Mouse (Mus musculus): Measurements from ENCODE around the gene Dzip1. TPM values are rescaled to one million over a fixed set of nuclear protein-coding genes. Genes with fewer than 3 reads are reported as not detected.

The Dzip1 gene
- polyA plus RNA-seq, 1 experiment: 54.6 TPM

GRCm38 (mm10) chr14:118846834-118847233 lies 78.4 kb downstream of the Dzip1 start:
- H3K4me1 ChIP-seq (ENCODE audit: control insufficient read depth, insufficient read depth, low read length): 0 out of 2 replicates have a peak, but pooled peaks cover 2% of the 10 kb centered on the region
- no peak overlapping the region for H3K4me3 ChIP-seq (ENCODE audit: insufficient read depth, low read length)
- H3K27ac ChIP-seq (ENCODE audit: insufficient read depth, low read length): no peak overlapping the region
- no peak for TF ChIP-seq CTCF (IDR thresholded peaks at IDR 0.05; ENCODE audit: borderline replicate concordance, insufficient read depth, low read length)
- no peak for TF ChIP-seq POLR2A (IDR thresholded peaks at IDR 0.05; ENCODE audit: low read depth, low read length)

GRCm38 (mm10) chr14:118842353-118842752 lies 82.9 kb downstream of the Dzip1 start:
- TF ChIP-seq POLR2A (IDR thresholded peaks at IDR 0.05; ENCODE audit: low read depth, low read length) (no peak), CTCF (IDR thresholded peaks at IDR 0.05; ENCODE audit: borderline replicate concordance, insufficient read depth, low read length) (no peak)
- Histone ChIP-seq H3K27ac (ENCODE audit: insufficient read depth, low read length) (no peak overlapping the region), H3K4me3 (ENCODE audit: insufficient read depth, low read length) (no peak overlapping the region), H3K4me1 (ENCODE audit: control insufficient read depth, insufficient read depth, low read length) (no peaks in the 10 kb centered on the region)

GRCm38 (mm10) chr14:118840027-118840426 lies 85.2 kb downstream of the Dzip1 start:
- no peak overlapping the region for H3K27ac ChIP-seq (ENCODE audit: insufficient read depth, low read length)
- H3K4me3 ChIP-seq (ENCODE audit: insufficient read depth, low read length): no peak overlapping the region
- TF ChIP-seq POLR2A (IDR thresholded peaks at IDR 0.05; ENCODE audit: low read depth, low read length): no peak
- no peak for TF ChIP-seq CTCF (IDR thresholded peaks at IDR 0.05; ENCODE audit: borderline replicate concordance, insufficient read depth, low read length)
- H3K4me1 ChIP-seq (ENCODE audit: control insufficient read depth, insufficient read depth, low read length): no peaks in the 10 kb centered on the region

- H3K4me3 ChIP-seq (ENCODE audit: insufficient read depth, low read length): no peak overlapping the region
- no peaks in the 10 kb centered on the region for H3K4me1 ChIP-seq (ENCODE audit: control insufficient read depth, insufficient read depth, low read length)
- no peak for TF ChIP-seq CTCF (IDR thresholded peaks at IDR 0.05; ENCODE audit: borderline replicate concordance, insufficient read depth, low read length)
- no peak for TF ChIP-seq POLR2A (IDR thresholded peaks at IDR 0.05; ENCODE audit: low read depth, low read length)
- no peak overlapping the region for H3K27ac ChIP-seq (ENCODE audit: insufficient read depth, low read length)
These were observed 85.8 kb downstream of the Dzip1 start for GRCm38 (mm10) chr14:118839416-118839815.

GRCm38 (mm10) chr14:118838556-118839120 lies 86.6 kb downstream of the Dzip1 start:
- Histone ChIP-seq H3K4me3 (ENCODE audit: insufficient read depth, low read length) (no peak overlapping the region), H3K27ac (ENCODE audit: insufficient read depth, low read length) (no peak overlapping the region), H3K4me1 (ENCODE audit: control insufficient read depth, insufficient read depth, low read length) (no peaks in the 10 kb centered on the region)
- no peak for TF ChIP-seq POLR2A (IDR thresholded peaks at IDR 0.05; ENCODE audit: low read depth, low read length)
- TF ChIP-seq CTCF (IDR thresholded peaks at IDR 0.05; ENCODE audit: borderline replicate concordance, insufficient read depth, low read length): no peak

GRCm38 (mm10) chr14:118836754-118837153 lies 88.5 kb downstream of the Dzip1 start:
- Histone ChIP-seq H3K4me1 (ENCODE audit: control insufficient read depth, insufficient read depth, low read length) (no peaks in the 10 kb centered on the region; the same call in 1 of the 2 replicates), H3K4me3 (ENCODE audit: insufficient read depth, low read length) (no peak overlapping the region), H3K27ac (ENCODE audit: insufficient read depth, low read length) (no peak overlapping the region)
- no peak for TF ChIP-seq POLR2A (IDR thresholded peaks at IDR 0.05; ENCODE audit: low read depth, low read length)
- no peak for TF ChIP-seq CTCF (IDR thresholded peaks at IDR 0.05; ENCODE audit: borderline replicate concordance, insufficient read depth, low read length)

- TF ChIP-seq CTCF (IDR thresholded peaks at IDR 0.05; ENCODE audit: borderline replicate concordance, insufficient read depth, low read length): no peak
- no peak for TF ChIP-seq POLR2A (IDR thresholded peaks at IDR 0.05; ENCODE audit: low read depth, low read length)
- no peak overlapping the region for H3K27ac ChIP-seq (ENCODE audit: insufficient read depth, low read length)
- no peak overlapping the region for H3K4me3 ChIP-seq (ENCODE audit: insufficient read depth, low read length)
- no peaks in the 10 kb centered on the region; the same call in 1 of the 2 replicates for H3K4me1 ChIP-seq (ENCODE audit: control insufficient read depth, insufficient read depth, low read length)
These were observed 89.1 kb downstream of the Dzip1 start for GRCm38 (mm10) chr14:118836145-118836544.

GRCm38 (mm10) chr14:118834313-118834712 lies 90.9 kb downstream of the Dzip1 start:
- TF ChIP-seq CTCF (IDR thresholded peaks at IDR 0.05; ENCODE audit: borderline replicate concordance, insufficient read depth, low read length) (no peak), POLR2A (IDR thresholded peaks at IDR 0.05; ENCODE audit: low read depth, low read length) (no peak)
- Histone ChIP-seq H3K27ac (ENCODE audit: insufficient read depth, low read length) (no peak overlapping the region), H3K4me3 (ENCODE audit: insufficient read depth, low read length) (no peak overlapping the region), H3K4me1 (ENCODE audit: control insufficient read depth, insufficient read depth, low read length) (no peaks in the 10 kb centered on the region; the same call in 1 of the 2 replicates)

GRCm38 (mm10) chr14:118833241-118833640 lies 92.0 kb downstream of the Dzip1 start:
- H3K4me3 ChIP-seq (ENCODE audit: insufficient read depth, low read length): no peak overlapping the region
- no peak overlapping the region for H3K27ac ChIP-seq (ENCODE audit: insufficient read depth, low read length)
- no peak for TF ChIP-seq POLR2A (IDR thresholded peaks at IDR 0.05; ENCODE audit: low read depth, low read length)
- no peak for TF ChIP-seq CTCF (IDR thresholded peaks at IDR 0.05; ENCODE audit: borderline replicate concordance, insufficient read depth, low read length)
- H3K4me1 ChIP-seq (ENCODE audit: control insufficient read depth, insufficient read depth, low read length): no peaks in the 10 kb centered on the region; the same call in 1 of the 2 replicates

- no peak overlapping the region for H3K27ac ChIP-seq (ENCODE audit: insufficient read depth, low read length)
- TF ChIP-seq POLR2A (IDR thresholded peaks at IDR 0.05; ENCODE audit: low read depth, low read length) (no peak), CTCF (IDR thresholded peaks at IDR 0.05; ENCODE audit: borderline replicate concordance, insufficient read depth, low read length) (no peak)
- no peak overlapping the region for H3K4me3 ChIP-seq (ENCODE audit: insufficient read depth, low read length)
- no peaks in the 10 kb centered on the region; the same call in 1 of the 2 replicates for H3K4me1 ChIP-seq (ENCODE audit: control insufficient read depth, insufficient read depth, low read length)
These were observed 93.7 kb downstream of the Dzip1 start for GRCm38 (mm10) chr14:118831597-118831996.
